Mouse (Mus musculus): ENCODE measurements around the gene Apof. TPM values are rescaled to one million over a fixed set of nuclear protein-coding genes. Genes with fewer than 3 reads are reported as not detected.

Gene Apof
- not detected for total RNA-seq (2021)
- long read RNA-seq, experiment 1, result 0 reads
- long read RNA-seq, experiment 2, result 0 reads

- no peak for DNase-seq
- intact Hi-C loops (cut with DNase I), result no loop called here
These were observed at the start of gene Apof for GRCm38 (mm10) chr10:128268371-128268770. TSS of gene Apof (plus strand) at chr10:128268671.

GRCm38 (mm10) chr10:128221533-128222286, 46.8 kb upstream of the Apof start:
- no peak for DNase-seq
- intact Hi-C loops (cut with DNase I), result no loop called here

DNA sequence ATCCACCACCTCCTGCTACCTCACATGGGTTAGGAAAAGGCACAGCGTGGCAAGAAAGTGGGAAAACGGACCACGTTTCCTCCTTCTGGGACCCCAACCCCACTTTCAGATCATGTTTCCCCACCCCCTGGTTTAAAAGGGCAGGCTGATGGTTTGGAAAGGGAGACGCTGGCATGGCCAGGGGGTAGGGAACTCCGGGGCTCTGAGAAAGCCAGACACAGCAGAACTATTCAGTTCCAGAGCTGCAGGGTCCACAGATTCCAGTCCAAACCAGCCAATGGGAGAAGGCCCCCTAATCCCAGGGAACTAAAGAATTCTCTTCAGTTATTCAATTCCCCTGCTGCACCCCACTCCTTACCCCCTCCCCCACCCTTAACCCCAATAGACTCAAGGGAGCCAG, 43.4 kb upstream of the Apof start:
- intact Hi-C loops (cut with DNase I), result no loop called here
- DNase-seq, result no peak

DNA sequence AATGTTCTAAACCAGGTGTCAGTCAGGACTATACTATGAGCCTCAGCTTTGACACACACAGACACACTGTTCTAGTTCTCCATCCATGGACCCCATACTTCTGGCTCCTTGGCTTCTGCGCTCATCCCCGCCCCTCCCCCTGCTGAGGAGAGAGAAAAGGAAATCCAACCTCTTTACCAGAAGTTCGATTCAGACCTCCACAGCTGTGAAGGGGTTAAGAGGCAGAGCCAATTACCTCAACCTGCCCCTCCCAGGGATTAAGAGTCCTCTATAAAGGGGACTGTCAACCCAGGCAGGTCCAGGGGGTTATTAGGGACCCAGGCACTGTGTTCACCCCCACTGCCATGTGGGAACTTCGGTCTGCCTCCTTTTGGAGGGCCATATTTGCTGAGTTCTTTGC, 42.9 kb upstream of the Apof start, which contains the start of gene Mip:
Gene Mip (plus strand): TSS at position 301 of the 400 bp plus-strand sequence.
- intact Hi-C loops (cut with DNase I), result no loop called here
- no peak for DNase-seq

DNA sequence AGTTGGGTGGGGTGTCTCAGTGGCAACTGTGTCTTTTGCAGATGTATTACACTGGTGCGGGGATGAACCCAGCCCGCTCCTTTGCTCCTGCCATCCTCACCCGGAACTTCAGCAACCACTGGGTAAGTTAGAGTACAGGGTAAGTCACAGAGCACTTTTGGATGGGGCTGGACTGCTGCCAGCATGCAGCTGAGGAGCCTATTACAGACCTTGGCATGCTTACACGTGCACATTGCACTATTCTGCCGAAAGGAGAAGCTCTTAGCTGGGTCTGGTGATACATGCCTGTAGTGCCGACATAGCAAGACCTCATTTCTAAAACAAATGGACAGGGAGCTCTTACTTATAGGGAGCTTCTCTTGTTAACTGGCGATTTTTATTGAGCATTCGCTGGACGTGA, 40.9 kb upstream of the Apof start:
- intact Hi-C loops (cut with DNase I), result no loop called here
- DNase-seq, result no peak

DNA sequence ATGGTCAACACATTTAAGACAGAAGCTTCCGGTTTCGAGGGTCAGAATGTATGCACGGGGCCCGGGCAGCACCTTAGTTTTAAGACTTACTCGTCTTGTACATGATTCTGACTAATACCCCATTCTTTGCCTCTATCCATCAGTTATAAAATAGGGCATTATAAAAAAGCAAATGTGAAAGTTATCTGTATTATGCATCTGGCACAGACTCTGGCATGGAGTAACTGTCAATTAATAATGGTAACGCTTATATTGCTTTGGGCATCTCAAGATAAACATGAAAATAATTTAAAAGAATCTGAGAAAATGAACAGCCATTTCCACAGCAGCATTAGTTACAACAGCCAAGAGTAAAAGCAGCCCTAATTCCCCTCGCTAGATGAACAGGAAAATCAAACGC, 40.5 kb upstream of the Apof start:
- no peak for DNase-seq
- intact Hi-C loops (cut with DNase I), result no loop called here

GRCm38 (mm10) chr10:128230582-128230981, 37.9 kb upstream of the Apof start:
- intact Hi-C loops (cut with DNase I), result no loop called here

DNA sequence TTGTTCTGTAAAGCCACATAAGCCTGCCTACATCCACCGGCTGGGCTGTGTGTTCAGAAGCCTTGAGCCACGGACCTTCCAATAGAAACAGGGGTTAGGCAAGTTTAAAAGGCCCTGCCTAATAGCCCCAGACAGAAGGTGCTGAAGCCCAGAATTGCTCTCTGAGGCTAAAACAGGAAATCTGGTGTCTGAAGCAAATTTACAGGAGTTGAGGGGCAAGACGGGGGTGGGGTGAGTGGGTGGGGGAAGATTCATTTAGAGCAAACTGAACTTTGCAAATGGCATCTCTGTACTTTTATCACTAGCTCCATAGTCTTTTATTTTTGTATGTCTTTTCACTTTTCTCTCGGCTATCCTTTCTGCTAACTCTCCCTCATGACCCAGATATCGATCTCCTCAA, 37.3 kb upstream of the Apof start:
- no peak for DNase-seq
- intact Hi-C loops (cut with DNase I), result no loop called here

More at GRCm38 (mm10) chr10:128230582-128230981, 37.9 kb upstream of the Apof start:
- DNase-seq, result no peak

- intact Hi-C loops (cut with DNase I), result no loop called here
- peak; percentile 93 to 94 for DNase-seq
These were observed 36.6 kb upstream of the Apof start, which contains the start of gene Timeless for GRCm38 (mm10) chr10:128231697-128232419. TSS of gene Timeless (plus strand) at chr10:128232065.

- intact Hi-C loops (cut with DNase I), result no loop called here
- DNase-seq, result peak in 1 of 2 experiments; percentile 65
These were observed 36.0 kb upstream of the Apof start for GRCm38 (mm10) chr10:128232420-128232985.

DNA sequence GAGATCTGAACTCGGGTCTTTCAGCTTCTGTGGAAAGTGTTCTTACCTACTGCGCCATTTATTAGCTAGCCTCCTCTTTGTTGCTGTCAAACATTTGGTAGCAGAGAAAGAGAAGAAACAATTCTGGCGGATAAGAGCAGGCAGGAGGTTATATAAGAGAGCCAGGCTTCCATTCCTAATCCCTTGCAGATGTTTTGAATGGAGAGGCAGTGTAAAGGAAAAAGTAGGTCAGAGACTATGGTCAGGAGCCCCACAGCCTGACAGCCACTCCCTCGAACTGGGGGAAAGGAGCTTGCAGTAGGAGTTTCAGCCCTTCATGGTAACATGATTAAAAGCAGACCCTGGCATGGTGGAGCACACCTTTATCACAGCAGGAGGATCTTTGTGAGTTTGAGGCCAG, 32.1 kb upstream of the Apof start:
- intact Hi-C loops (cut with DNase I), result no loop called here

GRCm38 (mm10) chr10:128237807-128238480, 30.5 kb upstream of the Apof start:
- intact Hi-C loops (cut with DNase I), result no loop called here

More for the DNA sequence above, 32.1 kb upstream of the Apof start:
- no peak for DNase-seq

GRCm38 (mm10) chr10:128239140-128239539, 29.3 kb upstream of the Apof start:
- intact Hi-C loops (cut with DNase I), result no loop called here

More at GRCm38 (mm10) chr10:128237807-128238480, 30.5 kb upstream of the Apof start:
- peak; percentile 46 to 55 for DNase-seq

GRCm38 (mm10) chr10:128240131-128240530, 28.3 kb upstream of the Apof start:
- intact Hi-C loops (cut with DNase I), result no loop called here
- no peak for DNase-seq

More at GRCm38 (mm10) chr10:128239140-128239539, 29.3 kb upstream of the Apof start:
- DNase-seq, result no peak

DNA sequence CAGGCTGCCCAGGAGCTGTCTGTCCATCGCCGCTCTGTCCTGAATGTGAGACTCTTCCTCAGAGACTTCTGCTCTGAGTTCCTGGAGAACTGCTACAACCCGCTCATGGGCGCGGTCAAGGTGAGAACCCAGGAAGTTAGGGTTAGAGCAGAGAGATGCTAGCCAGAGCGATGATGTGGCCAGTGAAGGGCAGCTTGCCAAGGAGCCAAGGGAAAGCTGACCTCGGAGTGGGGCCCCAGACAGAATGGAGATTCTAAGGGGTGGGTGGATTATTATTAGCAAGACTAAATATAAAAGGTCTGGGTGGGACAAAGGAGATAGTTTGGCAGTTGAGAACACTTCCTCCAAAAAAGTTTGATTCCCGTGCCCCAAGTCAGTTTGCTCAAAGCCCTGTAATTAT, 25.2 kb upstream of the Apof start:
- DNase-seq, result peak in 1 of 2 experiments; percentile 36
- intact Hi-C loops (cut with DNase I), result no loop called here

DNA sequence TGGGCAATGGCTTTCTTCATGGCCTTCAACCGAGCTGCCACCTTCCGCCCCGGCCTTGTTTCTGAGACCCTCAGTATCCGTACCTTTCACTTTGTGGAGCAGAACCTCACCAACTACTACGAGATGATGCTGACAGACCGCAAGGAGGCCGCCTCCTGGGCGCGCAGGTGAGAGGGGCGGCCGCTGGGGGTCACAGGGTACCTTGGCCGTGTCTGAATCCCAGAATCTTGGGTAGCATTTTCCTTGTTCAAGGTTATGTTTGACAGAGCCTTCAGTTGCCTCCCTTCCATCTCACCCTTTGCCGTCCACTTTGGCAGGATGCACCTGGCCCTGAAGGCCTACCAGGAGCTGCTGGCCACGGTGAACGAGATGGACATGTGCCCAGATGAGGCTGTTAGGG, 24.4 kb upstream of the Apof start:
- no peak for DNase-seq
- intact Hi-C loops (cut with DNase I), result no loop called here

DNA sequence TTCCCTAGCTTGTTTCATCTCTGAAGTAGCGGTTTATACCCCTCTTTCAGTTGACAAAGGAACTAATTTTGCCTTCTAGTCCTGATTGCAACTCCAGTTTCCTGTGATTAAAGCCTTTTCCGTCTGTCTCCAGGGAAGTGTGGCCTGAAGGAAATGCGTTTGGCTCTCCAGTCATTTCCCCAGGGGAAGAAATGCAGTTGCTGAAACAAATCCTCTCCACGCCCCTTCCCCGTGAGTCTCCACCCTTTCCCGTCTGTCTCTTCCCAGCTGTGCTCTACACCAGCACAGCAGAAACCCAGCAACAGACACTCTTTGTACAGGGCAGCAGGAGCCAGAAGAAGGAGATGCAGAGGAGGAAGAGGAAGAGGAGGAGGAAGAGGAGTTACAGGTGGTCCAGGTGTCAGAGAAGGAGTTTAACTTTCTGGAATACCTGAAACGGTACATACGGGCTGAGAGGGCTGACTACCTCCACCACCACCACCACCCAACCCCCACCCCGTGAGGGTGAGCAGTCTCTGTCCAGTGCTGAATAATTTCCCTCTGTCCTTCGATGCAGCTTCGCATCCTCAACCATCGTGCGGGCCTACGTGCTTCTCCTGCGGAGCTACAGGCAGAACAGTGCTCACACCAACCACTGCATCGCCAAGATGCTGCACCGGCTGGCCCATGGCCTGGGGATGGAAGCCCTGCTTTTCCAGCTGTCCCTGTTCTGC, 21.3 kb upstream of the Apof start:
- intact Hi-C loops (cut with DNase I), result no loop called here
- DNase-seq, result peak; percentile 58 to 69

GRCm38 (mm10) chr10:128250565-128250964, 17.9 kb upstream of the Apof start:
- intact Hi-C loops (cut with DNase I), result no loop called here
- DNase-seq, result no peak

GRCm38 (mm10) chr10:128253677-128254255, 14.7 kb upstream of the Apof start, which contains the start of gene Apon:
TSS of gene Apon (plus strand) at chr10:128254096.
- intact Hi-C loops (cut with DNase I), result no loop called here
- DNase-seq, result no peak

GRCm38 (mm10) chr10:128255925-128256324, 12.5 kb upstream of the Apof start:
- intact Hi-C loops (cut with DNase I), result no loop called here
- no peak for DNase-seq
